Mouse (Mus musculus): ENCODE data around the gene Nsg2. TPM values are rescaled to one million over a fixed set of nuclear protein-coding genes. Genes with fewer than 3 reads are reported as not detected.

Nsg2 gene
- polyA plus RNA-seq, 1 experiment from 2014 or later: 655 TPM

- H3K36me3 ChIP-seq (replicated peaks): peaks cover 18% of the 10 kb centered on the region
- H3K4me1 ChIP-seq: peaks cover 57% of the 10 kb centered on the region
- no peaks in the 10 kb centered on the region for H3K27me3 ChIP-seq (replicated peaks)
- no peak for ATAC-seq (replicated peaks)
- peak overlapping the region; percentile 69 for H3K27ac ChIP-seq
- no peak overlapping the region for H3K9ac ChIP-seq
- H3K4me2 ChIP-seq: no peak overlapping the region
- no peak overlapping the region for H3K4me3 ChIP-seq
- no peaks in the 10 kb centered on the region for H3K9me3 ChIP-seq
- 87% methylated on average over 10 of the region's 10 CpGs for WGBS
Measured at GRCm38 (mm10) chr11:32061874-32062273, 61.6 kb downstream of the Nsg2 start.

DNA sequence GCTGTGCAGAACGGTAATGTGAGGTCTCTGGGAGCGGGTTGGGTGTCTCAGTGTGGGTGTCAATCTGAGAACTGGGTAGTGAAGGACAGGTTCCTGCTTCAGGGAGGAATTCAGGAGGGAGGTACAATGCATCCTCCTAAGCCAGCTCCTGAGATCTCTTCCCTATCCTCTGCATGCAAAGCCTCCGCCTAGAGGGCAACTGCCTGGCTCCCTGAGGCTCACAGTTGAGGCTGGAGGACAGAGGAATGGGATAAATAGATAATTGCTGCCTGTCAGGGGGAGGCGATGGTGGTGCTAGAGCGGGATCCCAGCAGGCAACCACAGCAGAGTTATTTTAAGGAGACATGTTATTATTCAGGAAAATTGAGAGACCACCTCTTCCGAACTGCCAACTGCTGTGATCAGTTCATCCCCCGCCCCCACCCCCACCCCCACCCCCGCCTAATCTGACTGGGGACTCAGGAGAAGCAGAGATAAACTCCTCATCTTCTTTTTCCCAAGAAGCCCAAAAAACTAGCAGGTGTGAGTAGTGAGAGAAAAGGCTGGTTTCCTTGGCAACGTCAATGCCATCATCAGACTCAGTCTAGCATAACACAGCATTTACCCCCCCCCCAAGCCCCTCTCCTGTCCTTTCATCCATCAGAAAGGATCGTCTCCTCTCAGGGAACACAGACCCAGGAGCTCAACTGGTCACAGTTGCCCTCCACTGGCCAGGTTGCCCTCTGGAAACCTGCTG is 63.7 kb downstream of the Nsg2 start:
- Histone ChIP-seq H3K9me3 (no peaks in the 10 kb centered on the region), H3K27me3 (replicated peaks) (no peaks in the 10 kb centered on the region), H3K4me1 (peaks cover 49% of the 10 kb centered on the region), H3K27ac (peak overlapping the region; percentile 95), H3K4me2 (peak overlapping the region; percentile 28), H3K4me3 (no peak overlapping the region), H3K9ac (peak overlapping the region; percentile 40), H3K36me3 (replicated peaks) (peaks cover 16% of the 10 kb centered on the region)
- 3% methylated on average over 10 of the region's 10 CpGs for WGBS
- peak; percentile 66 for ATAC-seq (replicated peaks)

- H3K4me2 ChIP-seq: peak overlapping the region; percentile 28
- no peaks in the 10 kb centered on the region for H3K27me3 ChIP-seq (replicated peaks)
- H3K36me3 ChIP-seq (replicated peaks): peaks cover 11% of the 10 kb centered on the region
- no peaks in the 10 kb centered on the region for H3K9me3 ChIP-seq
- H3K9ac ChIP-seq: peak overlapping the region; percentile 40
- no peak overlapping the region for H3K4me3 ChIP-seq
- 5% methylated on average over 5 of the region's 5 CpGs for WGBS
- H3K4me1 ChIP-seq: peaks cover 54% of the 10 kb centered on the region
- H3K27ac ChIP-seq: peak overlapping the region; percentile 95
- ATAC-seq (replicated peaks): peak; percentile 46
Measured at GRCm38 (mm10) chr11:32064511-32064862, 64.2 kb downstream of the Nsg2 start.

- Histone ChIP-seq H3K9me3 (no peaks in the 10 kb centered on the region), H3K4me2 (no peak overlapping the region), H3K4me1 (peaks cover 29% of the 10 kb centered on the region), H3K4me3 (no peak overlapping the region), H3K27me3 (replicated peaks) (no peaks in the 10 kb centered on the region), H3K9ac (no peak overlapping the region), H3K27ac (peak overlapping the region; percentile 72), H3K36me3 (replicated peaks) (no peaks in the 10 kb centered on the region)
- 57% methylated on average over 12 of the region's 12 CpGs for WGBS
- ATAC-seq (replicated peaks): no peak
Measured at GRCm38 (mm10) chr11:32068736-32069490, 68.7 kb downstream of the Nsg2 start.

- Histone ChIP-seq H3K4me3 (no peak overlapping the region), H3K27me3 (replicated peaks) (no peaks in the 10 kb centered on the region), H3K9me3 (no peaks in the 10 kb centered on the region), H3K4me2 (no peak overlapping the region), H3K4me1 (peaks cover 5% of the 10 kb centered on the region), H3K36me3 (replicated peaks) (no peaks in the 10 kb centered on the region), H3K27ac (0 out of 2 replicates have a peak overlapping the region, but pooled peaks have one; percentile 0), H3K9ac (no peak overlapping the region)
- WGBS: 77% methylated on average over 2 of the region's 2 CpGs
- no peak for ATAC-seq (replicated peaks)
Measured at GRCm38 (mm10) chr11:32075163-32075562, 74.9 kb downstream of the Nsg2 start.

- ATAC-seq (replicated peaks): no peak
Measured at GRCm38 (mm10) chr11:32083462-32083861, 83.2 kb downstream of the Nsg2 start.

DNA sequence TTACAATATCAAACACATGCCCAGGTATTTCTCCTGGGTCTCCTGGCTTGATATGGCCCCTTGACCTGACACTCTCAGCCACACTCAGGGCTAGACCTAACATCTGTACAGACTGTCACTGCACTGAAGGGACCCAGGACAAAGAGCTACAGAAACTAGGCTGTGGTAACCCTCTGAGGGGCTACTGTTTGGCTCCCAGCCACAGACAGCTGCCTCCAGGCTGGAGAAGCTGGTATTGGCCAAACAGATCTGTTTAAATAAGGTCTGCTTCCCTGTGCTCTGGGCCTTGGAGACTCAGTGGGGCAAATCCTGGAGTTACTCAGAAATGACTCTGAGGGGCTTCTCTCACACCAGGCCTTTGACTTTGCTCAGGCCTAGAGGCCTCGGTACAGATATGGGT is 86.3 kb downstream of the Nsg2 start:
- no peak; the same call in 1 of the 2 replicates for ATAC-seq (replicated peaks)
- WGBS: 54% methylated on average over 1 of the region's 1 CpGs
- H3K4me1 ChIP-seq: peaks cover 27% of the 10 kb centered on the region
- H3K4me3 ChIP-seq: no peak overlapping the region
- H3K9ac ChIP-seq: no peak overlapping the region
- H3K9me3 ChIP-seq: no peaks in the 10 kb centered on the region
- no peak overlapping the region for H3K4me2 ChIP-seq
- no peaks in the 10 kb centered on the region for H3K36me3 ChIP-seq (replicated peaks)
- H3K27me3 ChIP-seq (replicated peaks): no peaks in the 10 kb centered on the region
- H3K27ac ChIP-seq: peak overlapping the region; percentile 92

More at GRCm38 (mm10) chr11:32083462-32083861, 83.2 kb downstream of the Nsg2 start:
- Histone ChIP-seq H3K4me3 (no peak overlapping the region), H3K4me2 (no peak overlapping the region), H3K36me3 (replicated peaks) (no peaks in the 10 kb centered on the region), H3K27ac (no peak overlapping the region), H3K4me1 (peaks cover 27% of the 10 kb centered on the region), H3K27me3 (replicated peaks) (no peaks in the 10 kb centered on the region), H3K9me3 (no peaks in the 10 kb centered on the region), H3K9ac (no peak overlapping the region)
- WGBS: 64% methylated on average over 3 of the region's 3 CpGs

DNA sequence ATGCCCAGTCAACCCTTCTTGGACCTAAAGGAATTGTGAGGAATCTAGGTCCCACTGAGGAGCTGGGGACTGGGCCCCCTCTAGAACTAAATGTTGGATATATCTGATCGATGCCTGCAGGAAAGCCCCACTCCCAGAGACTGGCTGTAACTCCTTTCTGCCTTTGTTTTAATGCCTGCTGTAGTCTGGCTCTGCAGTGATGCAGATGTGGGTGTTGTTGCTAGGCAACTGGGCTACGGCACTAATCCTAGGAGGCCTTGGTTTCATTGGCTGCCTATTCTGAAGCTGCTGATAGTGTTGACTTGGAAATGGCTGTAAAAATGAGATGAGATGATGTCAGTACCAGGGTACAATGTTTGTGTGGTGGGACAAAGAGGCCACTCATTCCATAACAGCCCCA is 87.1 kb downstream of the Nsg2 start:
- 8% methylated on average over 2 of the region's 2 CpGs for WGBS
- Histone ChIP-seq H3K4me1 (peaks cover 27% of the 10 kb centered on the region), H3K36me3 (replicated peaks) (no peaks in the 10 kb centered on the region), H3K9me3 (no peaks in the 10 kb centered on the region), H3K9ac (0 out of 2 replicates have a peak overlapping the region, but pooled peaks have one; percentile 11), H3K4me2 (peak overlapping the region; percentile 3; the same call in 1 of the 2 replicates), H3K27ac (peak overlapping the region; percentile 92), H3K27me3 (replicated peaks) (no peaks in the 10 kb centered on the region), H3K4me3 (no peak overlapping the region)
- ATAC-seq (replicated peaks): peak; percentile 98

- peak; percentile 75 for ATAC-seq (replicated peaks)
- H3K27me3 ChIP-seq (replicated peaks): no peaks in the 10 kb centered on the region
- no peak overlapping the region for H3K9ac ChIP-seq
- H3K4me1 ChIP-seq: peaks cover 27% of the 10 kb centered on the region
- no peak overlapping the region for H3K4me2 ChIP-seq
- no peaks in the 10 kb centered on the region for H3K9me3 ChIP-seq
- no peaks in the 10 kb centered on the region for H3K36me3 ChIP-seq (replicated peaks)
- peak overlapping the region; percentile 92 for H3K27ac ChIP-seq
- WGBS: 48% methylated on average over 9 of the region's 9 CpGs
- no peak overlapping the region for H3K4me3 ChIP-seq
Measured at GRCm38 (mm10) chr11:32087779-32088442, 87.6 kb downstream of the Nsg2 start.

- no peaks in the 10 kb centered on the region for H3K27me3 ChIP-seq (replicated peaks)
- no peak overlapping the region for H3K4me2 ChIP-seq
- H3K4me1 ChIP-seq: peaks cover 1% of the 10 kb centered on the region
- H3K27ac ChIP-seq: no peak overlapping the region
- no peaks in the 10 kb centered on the region for H3K9me3 ChIP-seq
- no peak for ATAC-seq (replicated peaks)
- no peak overlapping the region for H3K9ac ChIP-seq
- H3K36me3 ChIP-seq (replicated peaks): no peaks in the 10 kb centered on the region
- no peak overlapping the region for H3K4me3 ChIP-seq
- WGBS: 79% methylated on average over 4 of the region's 4 CpGs
Measured at GRCm38 (mm10) chr11:32095793-32096192, 95.5 kb downstream of the Nsg2 start.

DNA sequence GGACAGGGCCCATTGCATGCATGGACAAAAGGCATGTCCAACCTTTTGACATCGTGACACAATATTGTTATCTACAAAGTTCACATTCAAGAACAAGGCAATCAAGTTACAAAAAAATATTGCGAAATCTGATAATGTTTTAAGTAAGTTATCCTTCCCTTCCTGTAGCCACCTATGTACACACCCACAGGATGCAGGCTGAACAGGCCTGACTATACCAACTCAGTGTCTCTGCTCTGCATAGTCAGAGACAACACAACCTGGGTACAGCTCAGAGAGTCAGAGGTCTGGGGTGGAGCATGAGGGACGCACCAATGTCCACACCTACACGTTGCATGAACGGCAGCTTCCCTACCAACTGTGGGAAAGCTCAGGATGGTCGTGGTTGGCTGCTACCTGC is 96.1 kb downstream of the Nsg2 start:
- H3K4me2 ChIP-seq: no peak overlapping the region

DNA sequence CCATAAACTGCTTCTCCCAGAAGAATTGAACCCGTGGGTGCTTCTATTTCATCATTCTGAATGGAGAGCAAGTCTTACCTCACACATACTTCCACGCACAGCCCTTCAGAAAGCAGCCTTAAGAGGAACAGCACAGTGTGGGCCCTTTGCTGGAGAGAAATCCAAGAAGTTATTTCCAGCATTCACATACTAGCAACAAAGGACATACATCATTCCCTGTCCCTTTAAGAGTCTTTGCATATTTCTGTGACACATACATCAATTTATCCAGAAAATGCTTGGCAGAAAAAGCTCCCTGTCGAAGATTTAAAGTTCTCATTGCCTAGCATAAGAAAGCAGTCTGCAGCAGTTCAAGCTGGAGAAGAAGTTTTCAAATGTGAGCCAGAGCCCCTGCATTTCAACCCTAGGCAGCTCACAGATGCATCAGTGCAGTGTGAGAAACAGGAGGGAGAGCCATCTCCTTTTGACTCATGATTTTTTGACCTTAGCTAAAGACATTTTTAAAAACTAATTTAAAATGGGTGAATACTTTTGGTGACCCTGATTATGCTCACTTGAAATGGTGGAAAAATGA is 100.9 kb downstream of the Nsg2 start:
- H3K27ac ChIP-seq: peak overlapping the region; percentile 46
- H3K4me3 ChIP-seq: no peak overlapping the region
- peaks cover 28% of the 10 kb centered on the region for H3K4me1 ChIP-seq
- no peak for ATAC-seq (replicated peaks)
- no peaks in the 10 kb centered on the region for H3K9me3 ChIP-seq
- no peak overlapping the region for H3K9ac ChIP-seq
- no peaks in the 10 kb centered on the region for H3K27me3 ChIP-seq (replicated peaks)
- H3K4me2 ChIP-seq: no peak overlapping the region
- WGBS: 47% methylated on average over 3 of the region's 3 CpGs
- H3K36me3 ChIP-seq (replicated peaks): no peaks in the 10 kb centered on the region

More for the DNA sequence above, 96.1 kb downstream of the Nsg2 start:
- Histone ChIP-seq H3K4me1 (peaks cover 7% of the 10 kb centered on the region), H3K27ac (no peak overlapping the region), H3K9me3 (no peaks in the 10 kb centered on the region), H3K9ac (no peak overlapping the region), H3K4me3 (no peak overlapping the region), H3K36me3 (replicated peaks) (no peaks in the 10 kb centered on the region), H3K27me3 (replicated peaks) (no peaks in the 10 kb centered on the region)
- 88% methylated on average over 6 of the region's 6 CpGs for WGBS
- no peak for ATAC-seq (replicated peaks)
